ENCODE assay signal across 9 mouse cellular contexts in the genomic region with DNA sequence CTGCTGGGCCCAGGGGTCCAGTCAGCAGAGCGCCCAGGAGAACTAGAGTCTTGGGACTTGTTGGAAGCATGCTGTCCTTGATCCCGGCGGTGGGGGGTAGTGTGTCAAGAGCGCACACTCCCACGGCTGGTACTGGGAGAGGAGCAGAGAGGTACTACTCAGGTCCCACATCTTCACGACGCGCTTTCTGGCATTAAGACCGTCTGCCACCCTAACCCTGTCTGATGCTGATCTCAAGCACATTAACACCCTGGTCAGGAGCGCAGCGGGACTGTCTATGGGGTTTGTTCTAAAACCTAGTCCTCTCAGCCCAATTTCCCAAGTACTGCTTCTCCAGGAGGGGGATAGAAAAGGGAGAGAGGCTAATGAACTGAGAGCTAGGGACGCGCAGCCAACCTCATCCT. TPM values are rescaled to one million over a fixed set of nuclear protein-coding genes. Genes with fewer than 3 reads are reported as not detected.
A peak's percentile ranks its signal among the peaks of the same experiment; 100 is the strongest.
DNase-seq lines count a peak whose midpoint lies in the region; ATAC-seq lines count a peak whose summit lies in the region.
"Had no signal": no experiment of that assay in that cellular context is flagged by ENCODE, and none has a peak within 500 bp of the region (broad histone marks: within the 10 kb centered on the region; RNA-seq: fewer than 3 reads in every experiment).

Duox2 (minus strand) TSS at position 354 of the 404 bp plus-strand sequence.

- no peaks in the 10 kb centered on the region for H3K36me3 ChIP-seq in heart, embryonic 15.5 days
- H3K36me3 ChIP-seq in embryonic facial prominence, embryonic 10.5 days (replicated peaks) = no peaks in the 10 kb centered on the region
- H3K36me3 ChIP-seq in hindbrain, embryonic 15.5 days = no peaks in the 10 kb centered on the region
- no peaks in the 10 kb centered on the region for H3K36me3 ChIP-seq in midbrain, embryonic 14.5 days (ENCODE audit: control insufficient read depth, insufficient read depth, low read length)

- peak within 1 kb of the TSS; percentile 45 for H3K4me3 ChIP-seq in heart, embryonic 15.5 days
- peak within 1 kb of the TSS; percentile 44 for H3K4me3 ChIP-seq in embryonic facial prominence, embryonic 10.5 days
- peak within 1 kb of the TSS; percentile 28 for H3K4me3 ChIP-seq in hindbrain, embryonic 15.5 days
- peak within 1 kb of the TSS; percentile 22 for H3K4me3 ChIP-seq in midbrain, embryonic 14.5 days (replicated peaks; ENCODE audit: low read depth, low read length)

- no peaks in the 10 kb centered on the region for H3K9me3 ChIP-seq in heart, embryonic 15.5 days (replicated peaks)
- no peaks in the 10 kb centered on the region for H3K9me3 ChIP-seq in embryonic facial prominence, embryonic 10.5 days
- no peaks in the 10 kb centered on the region for H3K9me3 ChIP-seq in hindbrain, embryonic 15.5 days
- no peaks in the 10 kb centered on the region for H3K9me3 ChIP-seq in midbrain, embryonic 14.5 days (ENCODE audit: control insufficient read depth, low read length)

- DNase-seq in heart, postnatal 4 days = no peak
- peak; percentile 37 for DNase-seq in embryonic facial prominence, embryonic 10.5 days (ENCODE audit: low spot score)
- no peak for DNase-seq in midbrain, embryonic 14.5 days
- DNase-seq in cerebellum, adult 11-12 months = no peak
- no peak for DNase-seq in natural killer cell, adult 2 months (ENCODE audit: low spot score in 2 of 2)
- no peak for DNase-seq in kidney, postnatal 10 days
- DNase-seq: right cerebral cortex, postnatal 14 days had no signal

- H3K27me3 ChIP-seq in heart, embryonic 15.5 days = peaks cover 98% of the 10 kb centered on the region
- peaks cover 100% of the 10 kb centered on the region for H3K27me3 ChIP-seq in embryonic facial prominence, embryonic 10.5 days (replicated peaks; ENCODE audit: low read depth, poor library complexity, severe bottlenecking)
- H3K27me3 ChIP-seq in hindbrain, embryonic 15.5 days = peaks cover 80% of the 10 kb centered on the region
- peaks cover 85% of the 10 kb centered on the region for H3K27me3 ChIP-seq in midbrain, embryonic 14.5 days (ENCODE audit: control insufficient read depth, insufficient read depth, low read length)

- no peak within 1 kb of the TSS for H3K27ac ChIP-seq in heart, embryonic 15.5 days
- H3K27ac ChIP-seq in embryonic facial prominence, embryonic 10.5 days (replicated peaks) = no peak within 1 kb of the TSS
- H3K27ac ChIP-seq in hindbrain, embryonic 15.5 days (replicated peaks) = no peak within 1 kb of the TSS
- no peak within 1 kb of the TSS for H3K27ac ChIP-seq in midbrain, embryonic 14.5 days (replicated peaks; ENCODE audit: low read depth, low read length)

- no peak for ATAC-seq in heart, embryonic 15.5 days (replicated peaks; ENCODE audit: insufficient number of reproducible peaks, insufficient read depth, low FRiP score, low read depth)
- ATAC-seq in hindbrain, embryonic 15.5 days (ENCODE audit: low FRiP score, low read depth) = no peak
- ATAC-seq in midbrain, embryonic 14.5 days (ENCODE audit: low FRiP score, low TSS enrichment) = no peak

- peak within 1 kb of the TSS; percentile 64 for H3K4me2 ChIP-seq in heart, embryonic 15.5 days
- peak within 1 kb of the TSS; percentile 52 for H3K4me2 ChIP-seq in hindbrain, embryonic 15.5 days
- H3K4me2 ChIP-seq in midbrain, embryonic 14.5 days (ENCODE audit: low read length) = peak within 1 kb of the TSS; percentile 47

- H3K4me1 ChIP-seq in heart, embryonic 15.5 days (replicated peaks) = peaks cover 40% of the 10 kb centered on the region
- H3K4me1 ChIP-seq in embryonic facial prominence, embryonic 10.5 days = peaks cover 48% of the 10 kb centered on the region
- H3K4me1 ChIP-seq in hindbrain, embryonic 15.5 days (replicated peaks) = peaks cover 49% of the 10 kb centered on the region
- peaks cover 28% of the 10 kb centered on the region for H3K4me1 ChIP-seq in midbrain, embryonic 14.5 days (ENCODE audit: control insufficient read depth, insufficient read depth, low read length)

- WGBS in heart, embryonic 15.5 days = 3% methylated on average over 13 of the region's 13 CpGs
- 4% methylated on average over 13 of the region's 13 CpGs for WGBS in embryonic facial prominence, embryonic 10.5 days
- WGBS in hindbrain, embryonic 15.5 days = 3% methylated on average over 13 of the region's 13 CpGs
- under 1% methylated on average over 13 of the region's 13 CpGs for WGBS in midbrain, embryonic 14.5 days

- no peak within 1 kb of the TSS for H3K9ac ChIP-seq in heart, embryonic 15.5 days
- H3K9ac ChIP-seq in hindbrain, embryonic 15.5 days = peak within 1 kb of the TSS; percentile 2
- no peak within 1 kb of the TSS for H3K9ac ChIP-seq in midbrain, embryonic 14.5 days (replicated peaks; ENCODE audit: low read length)

RNA-seq across cellular contexts. Expression of gene Duox2, which starts in this region (rescaled TPM):
- polyA plus RNA-seq in heart, embryonic 15.5 days (2015; fragmentation: Nextera tagmentation; extraction: Ambion mirVana) = 0.05 and 0.13 TPM in 2 replicates
- under 1 TPM; 0.55 to 0.59 TPM for total RNA-seq in heart, postnatal 4 days (2021)
- polyA plus RNA-seq in embryonic facial prominence, embryonic 10.5 days (2016; fragmentation: Nextera tagmentation; extraction: Ambion mirVana) = not detected in 2 replicates
- polyA plus RNA-seq in hindbrain, embryonic 15.5 days (2015; fragmentation: Nextera tagmentation; extraction: Ambion mirVana) = not detected in 2 replicates
- polyA plus RNA-seq in midbrain, embryonic 14.5 days (2014; fragmentation: Nextera tagmentation; extraction: Ambion mirVana) = 0.04 TPM in 1 of 2 replicates, not detected in the other

Comparison
In these comparisons a context has a peak if more than half of its experiments do, and no peak if none do; other contexts are left out.
1. Peak in DNase-seq and H3K4me3 ChIP-seq in embryonic facial prominence, embryonic 10.5 days; RNA of the gene not detected or under 1 TPM.